Mouse (Mus musculus) heart, embryonic 10.5 days (tissue): ENCODE measurements around the gene Fam8a1. TPM values are rescaled to one million over a fixed set of nuclear protein-coding genes. Genes with fewer than 3 reads are reported as not detected.

ENCODE experiments used
- DNase-seq: peaks from one replicate; pipeline ENCODE4 v3.0.0-alpha.2; 2017; ENCODE audit warnings: low spot score
- H3K27ac ChIP-seq: fragments of 300-500 bp; sonication (generic); 2 replicates; pipeline ENCODE4 v1.5.1; 2016; ENCODE audit warnings: mild to moderate bottlenecking
- H3K27me3 ChIP-seq: fragments of 300-500 bp; sonication (generic); 2 replicates; pipeline ENCODE4 v1.6.1; 2016; ENCODE audit warnings: mild to moderate bottlenecking; ENCODE audit not compliant: poor library complexity, insufficient read depth, severe bottlenecking
- H3K36me3 ChIP-seq: fragments of 300-500 bp; sonication (generic); 2 replicates; pipeline ENCODE4 v1.6.1; 2016; ENCODE audit warnings: mild to moderate bottlenecking, moderate library complexity
- H3K4me1 ChIP-seq: fragments of 300-500 bp; sonication (generic); 2 replicates; pipeline ENCODE4 v1.6.1; 2016; ENCODE audit warnings: mild to moderate bottlenecking
- H3K4me3 ChIP-seq: fragments of 300-500 bp; sonication (generic); 2 replicates; pipeline ENCODE4 v1.5.1; 2016; ENCODE audit warnings: mild to moderate bottlenecking, moderate library complexity
- H3K9me3 ChIP-seq: fragments of 300-500 bp; sonication (generic); 2 replicates; pipeline ENCODE4 v1.6.1; 2016; ENCODE audit warnings: mild to moderate bottlenecking, moderate library complexity
- WGBS: fragments of 180-500 bp; shearing (Covaris S2); methylation state at CpG from one replicate; pipeline ENCODE4 v1.1.7; 2016; 5-methylcytosine and 5-hydroxymethylcytosine counted together
- polyA plus RNA-seq: library from polyadenylated mRNA; unstranded; fragments of >200 nt; fragmentation: Nextera tagmentation; extraction: Ambion mirVana; gene quantifications from 2 replicates; pipeline ENCODE4 v1.2.1, GENCODE M21; 2016

Fam8a1 gene
- polyA plus RNA-seq, 1 experiment from 2014 or later: 11.6 TPM

DNA sequence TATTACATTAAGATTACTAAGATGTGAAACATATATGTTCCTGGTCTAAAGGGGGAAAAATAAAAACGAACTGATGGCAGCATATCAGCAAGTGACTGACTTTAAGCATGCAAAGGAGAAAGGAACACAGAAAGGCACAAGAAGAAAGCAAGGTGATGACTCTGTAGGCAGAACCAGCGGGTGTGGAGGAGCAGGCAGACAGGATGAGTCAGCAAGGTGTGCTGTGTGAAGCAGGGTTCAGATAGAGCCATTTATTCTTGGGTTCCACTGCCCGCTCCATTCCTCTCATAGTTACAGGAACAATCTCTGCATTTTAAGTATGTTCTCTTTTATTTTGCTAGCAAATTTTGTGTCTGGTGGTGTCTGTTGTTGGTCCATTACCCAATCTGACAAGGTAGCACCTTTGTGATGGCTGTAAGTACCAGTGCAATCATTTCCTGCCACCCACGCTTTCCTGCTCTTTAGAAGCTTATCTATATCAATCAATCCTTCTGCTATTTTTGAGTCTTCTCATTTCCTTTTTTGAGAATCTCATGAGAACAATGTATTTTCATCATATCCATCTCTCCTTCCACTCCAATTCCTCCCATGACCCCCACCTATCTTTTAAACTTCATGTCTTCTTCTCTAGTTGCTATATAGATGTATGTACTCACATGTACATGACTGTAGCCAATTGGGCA is 21.4 kb downstream of the Fam8a1 start:
- Histone ChIP-seq H3K36me3 (peaks cover 74% of the 10 kb centered on the region), H3K4me1 (no peaks in the 10 kb centered on the region), H3K27ac (no peak overlapping the region), H3K9me3 (no peaks in the 10 kb centered on the region), H3K4me3 (no peak overlapping the region), H3K27me3 (no peaks in the 10 kb centered on the region)
- DNase-seq: no peak
- WGBS: 81% methylated on average over 4 of the region's 4 CpGs

GRCm38 (mm10) chr13:46695296-46695908 is 26.1 kb downstream of the Fam8a1 start:
- H3K4me3 ChIP-seq: no peak overlapping the region
- DNase-seq: no peak
- H3K27me3 ChIP-seq: no peaks in the 10 kb centered on the region
- H3K9me3 ChIP-seq: no peaks in the 10 kb centered on the region
- H3K27ac ChIP-seq: no peak overlapping the region
- H3K4me1 ChIP-seq: no peaks in the 10 kb centered on the region
- 74% methylated on average over 1 of the region's 1 CpGs for WGBS
- peaks cover 65% of the 10 kb centered on the region for H3K36me3 ChIP-seq

DNA sequence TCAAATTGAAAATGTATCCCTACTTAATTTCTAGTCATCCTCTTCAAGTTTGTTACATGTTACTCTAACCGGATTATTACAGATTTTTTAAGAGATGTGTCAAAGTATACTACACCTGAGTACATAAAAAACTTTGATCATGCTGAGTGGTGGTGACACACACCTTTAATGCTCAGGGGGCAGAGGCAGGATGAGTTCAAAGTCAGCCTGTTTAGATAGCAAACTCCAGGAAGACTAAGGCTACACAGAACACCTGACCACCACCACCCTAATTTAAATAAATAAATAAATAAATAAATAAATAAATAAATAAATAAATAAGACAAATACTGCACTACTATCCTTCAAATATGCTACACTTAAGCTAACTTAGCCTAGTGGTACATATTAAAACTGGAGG is 26.6 kb downstream of the Fam8a1 start:
- H3K4me1 ChIP-seq: no peaks in the 10 kb centered on the region
- H3K27me3 ChIP-seq: no peaks in the 10 kb centered on the region
- 95% methylated on average over 1 of the region's 1 CpGs for WGBS
- H3K4me3 ChIP-seq: no peak overlapping the region
- H3K9me3 ChIP-seq: no peaks in the 10 kb centered on the region
- no peak for DNase-seq
- H3K27ac ChIP-seq: no peak overlapping the region
- peaks cover 63% of the 10 kb centered on the region for H3K36me3 ChIP-seq

DNA sequence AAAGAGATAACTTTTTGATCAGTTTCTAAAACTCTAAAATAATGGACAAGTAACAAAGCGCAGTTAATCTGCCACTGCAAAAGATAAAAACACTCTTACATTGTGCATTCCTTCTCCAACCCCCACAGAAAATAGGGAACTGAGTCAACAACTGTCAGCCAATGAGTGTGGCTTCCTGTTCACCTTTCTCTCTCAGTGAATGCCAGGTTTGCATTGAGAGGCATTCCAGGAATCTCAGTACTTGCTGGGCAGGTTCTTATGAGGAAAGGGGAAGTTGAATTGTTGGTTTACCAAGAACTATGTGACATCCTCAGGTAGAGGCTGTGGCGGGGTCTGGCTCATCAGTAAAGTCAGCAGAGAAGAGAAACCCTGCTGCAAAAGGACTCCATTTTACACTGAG is 27.5 kb downstream of the Fam8a1 start:
- no peak overlapping the region for H3K4me3 ChIP-seq
- DNase-seq: no peak
- H3K4me1 ChIP-seq: no peaks in the 10 kb centered on the region
- WGBS: 87% methylated on average over 2 of the region's 2 CpGs
- H3K36me3 ChIP-seq: peaks cover 67% of the 10 kb centered on the region
- no peak overlapping the region for H3K27ac ChIP-seq
- no peaks in the 10 kb centered on the region for H3K27me3 ChIP-seq
- H3K9me3 ChIP-seq: no peaks in the 10 kb centered on the region

GRCm38 (mm10) chr13:46699372-46699771 is 30.1 kb downstream of the Fam8a1 start:
- 98% methylated on average over 1 of the region's 1 CpGs for WGBS
- Histone ChIP-seq H3K4me3 (no peak overlapping the region), H3K9me3 (no peaks in the 10 kb centered on the region), H3K4me1 (no peaks in the 10 kb centered on the region), H3K27ac (no peak overlapping the region), H3K36me3 (peaks cover 67% of the 10 kb centered on the region), H3K27me3 (no peaks in the 10 kb centered on the region)
- no peak for DNase-seq

GRCm38 (mm10) chr13:46701486-46701885 is 32.2 kb downstream of the Fam8a1 start:
- Histone ChIP-seq H3K36me3 (peaks cover 56% of the 10 kb centered on the region), H3K27me3 (no peaks in the 10 kb centered on the region), H3K9me3 (no peaks in the 10 kb centered on the region), H3K27ac (no peak overlapping the region), H3K4me3 (no peak overlapping the region), H3K4me1 (no peaks in the 10 kb centered on the region)
- WGBS: 78% methylated on average over 2 of the region's 2 CpGs
- DNase-seq: no peak

DNA sequence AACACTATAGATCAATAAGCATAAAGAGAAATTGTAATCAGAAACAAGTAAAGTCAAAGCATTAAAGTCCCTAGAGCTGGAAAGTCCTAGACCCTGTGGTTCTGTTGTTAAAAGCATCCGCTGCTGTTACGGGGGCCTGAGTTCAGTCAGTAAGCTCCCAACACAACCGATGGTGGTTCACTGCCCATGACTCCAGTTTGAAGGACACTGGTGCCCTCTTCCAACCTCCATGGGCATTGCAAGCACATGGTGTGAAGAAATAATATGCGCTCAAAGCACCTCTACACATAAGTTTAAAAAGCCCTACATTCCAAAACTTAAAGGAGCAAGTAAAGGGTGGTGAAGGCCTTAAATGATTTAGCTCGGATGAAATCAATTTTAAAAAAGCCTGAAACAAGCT is 33.8 kb downstream of the Fam8a1 start:
- H3K4me3 ChIP-seq: no peak overlapping the region
- 81% methylated on average over 5 of the region's 5 CpGs for WGBS

GRCm38 (mm10) chr13:46713486-46713885 is 44.2 kb downstream of the Fam8a1 start:
- Histone ChIP-seq H3K36me3 (peaks cover 75% of the 10 kb centered on the region), H3K9me3 (no peaks in the 10 kb centered on the region), H3K4me3 (no peak overlapping the region), H3K27me3 (no peaks in the 10 kb centered on the region), H3K4me1 (peaks cover 4% of the 10 kb centered on the region; the same call in 1 of the 2 replicates), H3K27ac (no peak overlapping the region)
- no peak for DNase-seq
- 89% methylated on average over 5 of the region's 5 CpGs for WGBS

More for the DNA sequence above, 33.8 kb downstream of the Fam8a1 start:
- no peaks in the 10 kb centered on the region for H3K27me3 ChIP-seq
- no peaks in the 10 kb centered on the region for H3K9me3 ChIP-seq
- H3K27ac ChIP-seq: no peak overlapping the region
- no peak for DNase-seq
- H3K4me1 ChIP-seq: no peaks in the 10 kb centered on the region
- peaks cover 53% of the 10 kb centered on the region for H3K36me3 ChIP-seq

DNA sequence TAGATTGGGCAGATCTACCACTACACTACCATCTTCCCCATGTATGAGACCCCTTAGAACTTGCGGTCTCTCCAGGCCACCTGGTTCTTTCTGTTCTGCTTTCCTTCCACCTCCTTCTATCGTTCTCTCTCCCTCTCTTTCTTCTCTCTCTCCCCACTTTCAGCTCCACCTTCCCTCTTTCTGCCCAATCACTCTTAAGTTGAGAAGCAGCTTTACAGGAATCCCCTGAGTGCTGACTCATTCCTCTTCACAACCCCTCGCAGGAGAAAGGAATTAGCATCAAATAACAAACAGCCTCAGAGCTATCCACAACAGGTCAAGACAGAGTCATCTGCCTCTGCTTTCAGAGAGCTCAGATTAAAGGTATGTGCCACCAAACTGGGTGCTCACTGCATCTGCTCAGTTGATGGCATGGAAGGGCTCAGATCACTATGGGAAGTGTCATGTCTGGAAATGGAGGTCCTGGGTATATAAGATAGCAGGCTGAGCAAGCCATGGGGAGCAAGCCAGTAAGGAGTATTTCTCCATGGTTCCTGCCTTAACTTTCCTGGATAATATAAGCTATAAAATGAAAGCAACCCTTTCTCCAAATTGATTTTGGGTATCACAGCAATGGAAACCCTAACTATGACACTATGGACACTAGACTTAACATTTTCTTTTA is 46.8 kb downstream of the Fam8a1 start:
- Histone ChIP-seq H3K36me3 (peaks cover 57% of the 10 kb centered on the region), H3K27ac (no peak overlapping the region), H3K27me3 (no peaks in the 10 kb centered on the region), H3K9me3 (no peaks in the 10 kb centered on the region), H3K4me1 (peaks cover 4% of the 10 kb centered on the region; the same call in 1 of the 2 replicates), H3K4me3 (no peak overlapping the region)
- 57% methylated on average over 3 of the region's 3 CpGs for WGBS
- DNase-seq: no peak

DNA sequence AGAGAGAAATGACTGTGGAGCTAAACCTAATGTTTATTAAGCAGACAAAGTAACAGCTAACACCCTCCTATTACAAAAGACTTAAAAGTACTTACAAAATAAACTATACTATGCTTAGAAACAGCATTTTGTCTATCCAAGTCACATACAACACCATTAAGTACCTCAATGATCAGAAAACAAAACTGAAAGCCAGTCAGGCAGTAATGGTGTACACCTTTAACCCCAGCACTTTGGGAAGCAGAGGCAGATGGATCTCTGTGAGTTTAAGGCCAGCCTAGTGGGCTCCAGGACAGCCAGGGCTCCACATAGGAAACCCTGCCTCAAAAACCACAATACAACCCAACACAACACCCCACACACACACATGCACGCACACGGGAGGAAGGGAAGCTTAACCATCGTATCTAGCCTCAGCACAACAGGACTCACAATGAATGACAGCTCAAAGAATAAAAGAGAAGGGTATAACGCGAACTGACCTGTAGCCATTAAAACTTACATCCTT is 49.6 kb downstream of the Fam8a1 start:
- H3K36me3 ChIP-seq: peaks cover 30% of the 10 kb centered on the region
- 91% methylated on average over 5 of the region's 5 CpGs for WGBS
- no peak for DNase-seq

DNA sequence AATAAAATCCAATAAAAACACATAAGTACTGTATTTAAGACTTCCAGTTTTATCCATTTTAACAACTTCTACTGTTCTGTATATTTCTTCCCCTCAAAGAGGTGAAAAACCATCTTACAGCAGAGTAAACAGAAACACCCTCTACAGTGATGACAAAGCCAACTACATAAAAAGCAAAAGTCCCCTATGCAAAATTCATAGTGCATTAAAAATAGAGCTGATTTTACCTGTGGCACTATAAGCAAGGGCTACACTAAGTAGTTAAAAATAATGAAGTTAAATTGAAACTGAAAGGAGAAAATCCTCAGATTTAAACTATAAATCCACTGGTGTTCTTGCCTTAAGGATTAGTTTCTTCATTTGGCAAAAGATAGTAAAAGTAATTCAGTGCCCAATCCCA is 51.7 kb downstream of the Fam8a1 start:
- Histone ChIP-seq H3K4me1 (peaks cover 23% of the 10 kb centered on the region), H3K27me3 (no peaks in the 10 kb centered on the region), H3K36me3 (peaks cover 15% of the 10 kb centered on the region), H3K27ac (no peak overlapping the region), H3K4me3 (no peak overlapping the region), H3K9me3 (no peaks in the 10 kb centered on the region)
- DNase-seq: no peak

More for the DNA sequence above, 49.6 kb downstream of the Fam8a1 start:
- Histone ChIP-seq H3K27me3 (no peaks in the 10 kb centered on the region), H3K4me1 (peaks cover 10% of the 10 kb centered on the region; the same call in 1 of the 2 replicates), H3K27ac (no peak overlapping the region), H3K9me3 (no peaks in the 10 kb centered on the region), H3K4me3 (no peak overlapping the region)

DNA sequence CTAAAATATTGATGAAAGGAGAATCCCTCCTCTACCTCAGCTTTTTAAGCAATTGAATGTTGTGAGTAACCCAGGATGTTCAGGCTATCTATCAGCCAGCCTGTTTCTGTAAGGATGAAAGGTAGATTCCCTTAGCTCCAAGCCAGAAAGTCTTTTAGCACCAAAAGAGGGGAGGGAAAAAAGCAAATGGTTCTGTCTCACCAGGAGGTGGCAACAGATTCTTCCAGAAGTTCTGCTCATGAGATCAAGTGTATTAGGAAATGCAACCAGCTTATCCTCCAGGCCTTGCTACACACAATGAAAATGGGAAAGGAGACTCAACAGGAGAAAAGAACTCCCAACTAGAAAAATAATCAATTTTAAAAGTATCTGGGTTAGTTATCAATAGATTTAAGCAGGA is 55.0 kb downstream of the Fam8a1 start:
- H3K36me3 ChIP-seq: peaks cover 4% of the 10 kb centered on the region; the same call in 1 of the 2 replicates
- no peaks in the 10 kb centered on the region for H3K27me3 ChIP-seq
- no peaks in the 10 kb centered on the region for H3K9me3 ChIP-seq
- DNase-seq: no peak
- no peak overlapping the region; the same call in 1 of the 2 replicates for H3K4me3 ChIP-seq
- peaks cover 21% of the 10 kb centered on the region for H3K4me1 ChIP-seq
- no peak overlapping the region for H3K27ac ChIP-seq

GRCm38 (mm10) chr13:46725227-46725626 is 55.9 kb downstream of the Fam8a1 start:
- no peak overlapping the region for H3K27ac ChIP-seq

More at GRCm38 (mm10) chr13:46725227-46725626, 55.9 kb downstream of the Fam8a1 start:
- no peaks in the 10 kb centered on the region for H3K27me3 ChIP-seq
- peaks cover 21% of the 10 kb centered on the region for H3K4me1 ChIP-seq
- DNase-seq: no peak
- no peaks in the 10 kb centered on the region for H3K9me3 ChIP-seq
- WGBS: 29% methylated on average over 2 of the region's 2 CpGs
- no peaks in the 10 kb centered on the region for H3K36me3 ChIP-seq
- H3K4me3 ChIP-seq: peak overlapping the region; percentile 96
